Mouse (Mus musculus) midbrain, embryonic 16.5 days (tissue): ENCODE data around the gene Trdmt1. TPM values are rescaled to one million over a fixed set of nuclear protein-coding genes. Genes with fewer than 3 reads are reported as not detected.

ENCODE experiments used
- ATAC-seq: fragments of 200-750 bp; cut with Nextera tagmentation; 2 replicates; pipeline ENCODE4 v1.8.0; 2017; ENCODE audit warnings: moderate TSS enrichment
- H3K27ac ChIP-seq: fragments of 300-500 bp; sonication (generic); 2 replicates; pipeline ENCODE4 v1.5.1; 2014; ENCODE audit warnings: mild to moderate bottlenecking, low read length, mixed read lengths
- H3K27me3 ChIP-seq: fragments of 300-500 bp; sonication (generic); 2 replicates; pipeline ENCODE4 v1.6.1; 2014; ENCODE audit warnings: low read depth, low read length, mixed read lengths; ENCODE audit not compliant: control insufficient read depth, insufficient read depth
- H3K36me3 ChIP-seq: fragments of 300-500 bp; sonication (generic); 2 replicates; pipeline ENCODE4 v1.6.1; 2014; ENCODE audit warnings: mild to moderate bottlenecking, low read length, moderate library complexity, mixed read lengths; ENCODE audit not compliant: control insufficient read depth, insufficient read depth
- H3K4me1 ChIP-seq: fragments of 300-500 bp; sonication (generic); 2 replicates; pipeline ENCODE4 v1.6.1; 2014; ENCODE audit warnings: mild to moderate bottlenecking, low read length, mixed read lengths; ENCODE audit not compliant: control insufficient read depth, insufficient read depth
- H3K4me2 ChIP-seq: fragments of 300-500 bp; sonication (generic); 2 replicates; pipeline ENCODE4 v1.6.1; 2014; ENCODE audit warnings: mild to moderate bottlenecking, low read length, mixed read lengths
- H3K4me3 ChIP-seq: fragments of 300-500 bp; sonication (generic); 2 replicates; pipeline ENCODE4 v1.5.1; 2014; ENCODE audit warnings: low read depth, mild to moderate bottlenecking, low read length, moderate library complexity, mixed read lengths
- H3K9ac ChIP-seq: fragments of 300-500 bp; sonication (generic); 2 replicates; pipeline ENCODE4 v1.6.1; 2014; ENCODE audit warnings: low read depth, low read length, mixed read lengths
- H3K9me3 ChIP-seq: fragments of 300-500 bp; sonication (generic); replicated peaks from 2 replicates; pipeline ENCODE4 v1.6.1; 2014; ENCODE audit warnings: mild to moderate bottlenecking, low read length, mixed read lengths; ENCODE audit not compliant: control insufficient read depth, poor library complexity, severe bottlenecking
- WGBS: fragments of 180-500 bp; shearing (Covaris S2); extraction: QIAGEN DNeasy Blood & Tissue Kit; methylation state at CpG from one replicate; pipeline ENCODE4 v1.1.7; 2014; 5-methylcytosine and 5-hydroxymethylcytosine counted together
- polyA plus RNA-seq: library from polyadenylated mRNA; unstranded; fragments of >200 nt; fragmentation: Nextera tagmentation; extraction: Ambion mirVana; gene quantifications from 2 replicates; pipeline ENCODE4 v1.2.1, GENCODE M21; 2015

Gene Trdmt1
- polyA plus RNA-seq, 1 experiment from 2014 or later, result 8.5 TPM

DNA sequence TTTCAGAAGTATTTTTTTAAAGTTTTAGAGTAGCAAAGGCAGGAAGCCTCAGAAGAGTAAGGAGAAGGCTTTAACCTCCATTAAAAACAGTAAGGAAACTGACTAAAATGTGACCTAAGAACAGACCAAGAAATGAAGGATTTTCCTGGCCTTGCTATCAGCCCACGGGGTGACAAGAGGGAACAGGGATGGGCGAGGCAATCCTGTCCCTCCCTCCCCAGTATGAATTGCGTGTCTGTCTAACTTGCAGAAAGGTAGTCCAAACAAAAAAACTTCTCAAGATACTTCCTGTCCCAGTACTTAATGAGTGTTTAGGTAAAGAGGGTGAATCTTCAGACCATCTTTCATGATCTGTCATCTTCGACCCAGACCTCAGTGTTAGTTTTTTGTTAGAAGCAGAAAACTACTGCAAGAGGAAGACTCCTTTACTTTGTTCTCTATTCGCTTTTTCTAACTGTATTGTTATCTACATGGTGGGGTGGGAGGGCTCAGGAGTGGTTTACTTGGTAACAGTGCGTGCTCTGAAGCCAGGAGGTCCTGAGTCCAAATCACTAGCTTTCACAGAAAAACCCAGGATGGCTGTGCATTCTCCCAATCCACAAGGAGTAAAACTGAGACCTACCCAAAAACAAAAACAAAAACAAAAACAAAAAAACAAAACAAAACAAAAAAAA lies 5.6 kb downstream of the Trdmt1 start:
- no peak overlapping the region for H3K4me2 ChIP-seq
- H3K9ac ChIP-seq, result no peak overlapping the region
- H3K36me3 ChIP-seq, result no peaks in the 10 kb centered on the region
- H3K4me3 ChIP-seq, result no peak overlapping the region
- peaks cover 3% of the 10 kb centered on the region for H3K4me1 ChIP-seq
- H3K27ac ChIP-seq, result no peak overlapping the region
- no peaks in the 10 kb centered on the region for H3K27me3 ChIP-seq
- ATAC-seq, result no peak
- no peaks in the 10 kb centered on the region for H3K9me3 ChIP-seq
- WGBS, result 77% methylated on average over 6 of the region's 6 CpGs

DNA sequence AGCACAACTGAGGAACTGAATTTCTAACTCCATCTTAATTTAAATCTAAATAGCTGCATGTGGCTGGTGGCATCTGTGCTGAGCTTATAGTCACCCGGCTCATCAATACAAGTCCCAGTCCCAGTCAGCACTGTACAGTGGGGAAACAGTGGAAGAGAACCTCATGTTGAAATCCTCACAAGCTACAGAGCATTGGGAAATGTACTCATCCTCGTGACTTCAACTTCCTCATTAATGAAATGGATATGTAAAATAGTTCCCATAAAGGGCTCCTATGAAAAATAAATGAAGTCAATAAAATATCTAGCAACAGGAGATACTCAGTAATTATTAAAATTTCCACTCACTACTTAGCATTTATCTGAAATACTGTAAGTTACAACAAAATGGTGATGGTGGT lies 6.2 kb downstream of the Trdmt1 start:
- Histone ChIP-seq H3K27me3 (no peaks in the 10 kb centered on the region), H3K9me3 (no peaks in the 10 kb centered on the region), H3K27ac (no peak overlapping the region), H3K4me1 (no peaks in the 10 kb centered on the region; the same call in 1 of the 2 replicates), H3K4me3 (no peak overlapping the region), H3K4me2 (no peak overlapping the region), H3K36me3 (no peaks in the 10 kb centered on the region), H3K9ac (no peak overlapping the region)
- no peak for ATAC-seq
- WGBS, result 66% methylated on average over 2 of the region's 2 CpGs

GRCm38 (mm10) chr2:13537733-13538132 lies 6.7 kb downstream of the Trdmt1 start:
- 31% methylated on average over 2 of the region's 2 CpGs for WGBS
- no peak for ATAC-seq
- no peaks in the 10 kb centered on the region; the same call in 1 of the 2 replicates for H3K4me1 ChIP-seq

GRCm38 (mm10) chr2:13536747-13537146 lies 7.7 kb downstream of the Trdmt1 start:
- Histone ChIP-seq H3K4me1 (no peaks in the 10 kb centered on the region; the same call in 1 of the 2 replicates), H3K27ac (no peak overlapping the region), H3K27me3 (no peaks in the 10 kb centered on the region), H3K36me3 (no peaks in the 10 kb centered on the region), H3K4me2 (no peak overlapping the region), H3K9me3 (no peaks in the 10 kb centered on the region), H3K4me3 (no peak overlapping the region), H3K9ac (no peak overlapping the region)
- no peak for ATAC-seq

More at GRCm38 (mm10) chr2:13537733-13538132, 6.7 kb downstream of the Trdmt1 start:
- Histone ChIP-seq H3K4me3 (no peak overlapping the region), H3K9me3 (no peaks in the 10 kb centered on the region), H3K27ac (no peak overlapping the region), H3K36me3 (no peaks in the 10 kb centered on the region), H3K9ac (no peak overlapping the region), H3K27me3 (no peaks in the 10 kb centered on the region), H3K4me2 (no peak overlapping the region)

DNA sequence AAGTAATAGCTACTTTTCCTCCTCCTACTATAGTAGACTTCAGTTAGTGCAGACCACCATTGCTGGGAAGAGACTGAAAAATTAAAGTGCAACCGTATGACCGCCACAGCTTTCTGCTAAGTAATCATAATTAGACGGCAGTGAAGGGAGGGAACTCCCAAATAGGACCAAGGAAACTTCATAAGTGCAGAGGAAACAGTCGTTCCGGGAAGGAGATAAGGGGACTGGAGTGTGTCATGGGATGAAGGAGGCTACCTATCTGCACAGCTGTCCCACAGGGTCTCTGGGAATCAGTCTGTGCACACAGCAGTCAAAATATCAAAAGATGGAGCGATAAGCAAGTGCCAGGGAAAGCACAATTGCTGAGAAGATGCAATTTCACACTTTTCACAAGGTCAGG lies 13.8 kb downstream of the Trdmt1 start:
- Histone ChIP-seq H3K27ac (no peak overlapping the region), H3K9me3 (no peaks in the 10 kb centered on the region), H3K4me3 (no peak overlapping the region), H3K36me3 (no peaks in the 10 kb centered on the region), H3K9ac (no peak overlapping the region), H3K4me1 (peaks cover 2% of the 10 kb centered on the region; the same call in 1 of the 2 replicates), H3K27me3 (no peaks in the 10 kb centered on the region), H3K4me2 (no peak overlapping the region)
- 93% methylated on average over 6 of the region's 6 CpGs for WGBS
- no peak for ATAC-seq

- WGBS, result 88% methylated on average over 3 of the region's 3 CpGs
- H3K27me3 ChIP-seq, result no peaks in the 10 kb centered on the region
- H3K36me3 ChIP-seq, result no peaks in the 10 kb centered on the region
- 0 out of 2 replicates have a peak, but pooled peaks cover 2% of the 10 kb centered on the region for H3K4me1 ChIP-seq
- H3K4me2 ChIP-seq, result no peak overlapping the region
- H3K27ac ChIP-seq, result no peak overlapping the region
- no peak for ATAC-seq
- no peak overlapping the region for H3K9ac ChIP-seq
- no peak overlapping the region for H3K4me3 ChIP-seq
- H3K9me3 ChIP-seq, result no peaks in the 10 kb centered on the region
Measured at GRCm38 (mm10) chr2:13529253-13529933, 15.1 kb downstream of the Trdmt1 start.

- H3K27ac ChIP-seq, result no peak overlapping the region
- no peaks in the 10 kb centered on the region for H3K27me3 ChIP-seq
- no peak overlapping the region for H3K9ac ChIP-seq
- H3K4me1 ChIP-seq, result 0 out of 2 replicates have a peak, but pooled peaks cover 2% of the 10 kb centered on the region
- no peak overlapping the region for H3K4me3 ChIP-seq
- no peaks in the 10 kb centered on the region for H3K36me3 ChIP-seq
- H3K9me3 ChIP-seq, result no peaks in the 10 kb centered on the region
- ATAC-seq, result no peak
- WGBS, result 80% methylated on average over 4 of the region's 4 CpGs
- no peak overlapping the region for H3K4me2 ChIP-seq
Measured at GRCm38 (mm10) chr2:13527531-13527930, 16.9 kb downstream of the Trdmt1 start.

DNA sequence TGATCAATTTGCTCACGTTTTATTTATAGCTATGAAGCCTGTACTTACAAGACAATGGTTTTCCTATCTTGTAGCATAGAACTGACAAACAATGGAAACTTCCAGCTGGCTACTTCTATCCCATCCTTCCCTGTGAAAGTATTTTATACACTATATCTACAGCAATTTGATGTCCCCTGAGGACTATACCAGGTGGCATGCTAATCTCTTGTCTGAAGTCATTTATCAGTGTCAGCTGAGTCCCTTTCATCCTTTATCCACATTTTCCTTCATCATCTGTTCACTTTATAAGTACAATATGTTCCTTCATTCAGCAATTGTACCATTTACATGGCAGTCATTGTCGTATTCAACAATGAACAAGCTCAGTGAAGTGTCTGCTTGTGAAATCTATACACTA lies 17.3 kb downstream of the Trdmt1 start:
- H3K36me3 ChIP-seq, result no peaks in the 10 kb centered on the region
- H3K9me3 ChIP-seq, result no peaks in the 10 kb centered on the region
- 0 out of 2 replicates have a peak, but pooled peaks cover 2% of the 10 kb centered on the region for H3K4me1 ChIP-seq
- no peak overlapping the region for H3K9ac ChIP-seq
- WGBS, result 39% methylated on average over 2 of the region's 2 CpGs
- no peak overlapping the region for H3K27ac ChIP-seq
- ATAC-seq, result 0 out of 2 replicates have a peak, but pooled peaks have one; percentile 51
- H3K27me3 ChIP-seq, result no peaks in the 10 kb centered on the region
- H3K4me2 ChIP-seq, result no peak overlapping the region
- no peak overlapping the region for H3K4me3 ChIP-seq

DNA sequence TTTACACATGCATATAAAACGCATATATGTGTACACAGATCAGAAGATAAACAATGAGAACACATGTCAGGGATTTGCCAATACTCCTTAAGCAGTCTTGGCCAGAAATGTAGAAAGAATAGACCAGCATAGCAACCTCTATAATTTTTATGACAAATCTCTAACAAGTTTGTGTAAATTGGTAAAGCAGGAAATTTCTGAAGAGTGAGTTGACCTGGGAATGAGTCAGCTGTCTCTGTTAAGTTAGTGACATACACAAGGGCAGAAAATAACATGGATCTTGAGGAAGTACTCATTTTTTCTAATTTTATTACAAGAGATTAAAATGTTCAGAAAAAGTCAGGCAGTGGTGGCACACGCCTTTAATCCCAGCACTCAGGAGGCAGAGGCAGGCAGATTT lies 18.3 kb downstream of the Trdmt1 start:
- Histone ChIP-seq H3K36me3 (no peaks in the 10 kb centered on the region), H3K9me3 (no peaks in the 10 kb centered on the region), H3K27me3 (no peaks in the 10 kb centered on the region), H3K9ac (no peak overlapping the region), H3K4me1 (0 out of 2 replicates have a peak, but pooled peaks cover 2% of the 10 kb centered on the region), H3K4me2 (no peak overlapping the region), H3K27ac (no peak overlapping the region), H3K4me3 (no peak overlapping the region)
- WGBS, result 89% methylated on average over 2 of the region's 2 CpGs
- ATAC-seq, result no peak
